Mouse (Mus musculus) left cerebral cortex, postnatal 14 days (tissue): ENCODE data around the gene Bckdha. TPM values are rescaled to one million over a fixed set of nuclear protein-coding genes. Genes with fewer than 3 reads are reported as not detected.
A peak's percentile ranks its signal among the peaks of the same experiment; 100 is the strongest.

Experiments used
- DNase-seq, 2 experiments: peaks; one replicate each; pipeline ENCODE4 v3.0.0; 2021 to 2022; ENCODE audit warnings: low spot score in 2 of 2, mixed read lengths in 1 of 2
- intact Hi-C: fragments of 180-260 bp; cut with DNase I; formaldehyde crosslinking; loops from one replicate; pipeline ENCODE4 v1.15.1; 2025
- long read RNA-seq, 2 experiments: library from polyadenylated mRNA; stranded (forward); transcript quantifications; one replicate each; pipeline ENCODE4 v2.0.0; 2021
- total RNA-seq, 2 experiments: library from RNA; stranded (reverse); gene quantifications; 2 replicates each; pipeline ENCODE4 v1.2.3; 2021

Gene Bckdha
- 10 to 100 TPM; 32.0 to 32.7 TPM for total RNA-seq
- long read RNA-seq, experiment 1, transcript Bckdha-201 (9 exons, 1,899 nt) = major isoform, 36 of 45 reads
- long read RNA-seq, experiment 1, partial matches to known transcripts = 5 of 45 reads
- long read RNA-seq, experiment 1, other reads (novel, unspliced or antisense) = 4 of 45 reads
- long read RNA-seq, experiment 2, transcript Bckdha-201 (9 exons, 1,899 nt) = major isoform, 40 of 52 reads
- long read RNA-seq, experiment 2, partial matches to known transcripts = 7 of 52 reads
- long read RNA-seq, experiment 2, other reads (novel, unspliced or antisense) = 5 of 52 reads

- DNase-seq = peak; percentile 100
- intact Hi-C loops = no loop called here
These were observed at the start of gene Bckdha, which contains the start of gene Exosc5 for GRCm38 (mm10) chr7:25658657-25659472. TSS of gene Bckdha (minus strand) at chr7:25658981. TSS of gene Exosc5 (plus strand) at chr7:25659164.

GRCm38 (mm10) chr7:25707581-25708292 lies 49.0 kb upstream of the Bckdha start:
- DNase-seq = no peak
- intact Hi-C loops = no loop called here

- intact Hi-C loops = no loop called here
- DNase-seq = peak in 1 of 2 experiments; percentile 48
These were observed 47.9 kb upstream of the Bckdha start for GRCm38 (mm10) chr7:25706578-25707170.

- DNase-seq = peak; percentile 51 to 74
- intact Hi-C loops = no loop called here
These were observed 47.0 kb upstream of the Bckdha start for GRCm38 (mm10) chr7:25705801-25706251.

- intact Hi-C loops = no loop called here
- no peak for DNase-seq
These were observed 46.1 kb upstream of the Bckdha start for GRCm38 (mm10) chr7:25704716-25705364.

GRCm38 (mm10) chr7:25703793-25704494 lies 45.2 kb upstream of the Bckdha start:
- no peak for DNase-seq
- intact Hi-C loops = no loop called here

- intact Hi-C loops = no loop called here
- DNase-seq = no peak
These were observed 43.6 kb upstream of the Bckdha start for GRCm38 (mm10) chr7:25702350-25702749.

GRCm38 (mm10) chr7:25700732-25701131 lies 42.0 kb upstream of the Bckdha start:
- no peak for DNase-seq
- intact Hi-C loops = no loop called here

GRCm38 (mm10) chr7:25699851-25700250 lies 41.1 kb upstream of the Bckdha start:
- intact Hi-C loops = no loop called here
- no peak for DNase-seq

GRCm38 (mm10) chr7:25694104-25694503 lies 35.3 kb upstream of the Bckdha start:
- intact Hi-C loops = no loop called here
- DNase-seq = no peak

- intact Hi-C loops = no loop called here
- no peak for DNase-seq
These were observed 31.3 kb upstream of the Bckdha start for GRCm38 (mm10) chr7:25690051-25690450.

GRCm38 (mm10) chr7:25689603-25690021 lies 30.8 kb upstream of the Bckdha start:
- no peak for DNase-seq
- intact Hi-C loops = no loop called here

- intact Hi-C loops = no loop called here
- DNase-seq = no peak
These were observed 30.2 kb upstream of the Bckdha start for GRCm38 (mm10) chr7:25688810-25689586.

GRCm38 (mm10) chr7:25687811-25688401 lies 29.1 kb upstream of the Bckdha start:
- DNase-seq = no peak
- intact Hi-C loops = no loop called here

GRCm38 (mm10) chr7:25686680-25687531 lies 28.1 kb upstream of the Bckdha start, which contains the start of gene Tgfb1:
TSS of gene Tgfb1 (plus strand) at chr7:25687002.
- intact Hi-C loops = no loop called here
- no peak for DNase-seq

GRCm38 (mm10) chr7:25685926-25686470 lies 27.2 kb upstream of the Bckdha start:
- DNase-seq = no peak
- intact Hi-C loops = no loop called here
